Mouse (Mus musculus) ES-E14 (cell line): Measurements from ENCODE around the gene Ap2b1.

Source experiments
- MAFK ChIP-seq: IDR thresholded peaks from 2 replicates; pipeline ENCODE4 v1.6.1; 2014; ENCODE audit warnings: mild to moderate bottlenecking, low read depth, low read length, inconsistent platforms; ENCODE audit not compliant: insufficient read depth
- ZC3H11A ChIP-seq: IDR thresholded peaks from 2 replicates; pipeline ENCODE4 v1.6.1; 2012; ENCODE audit warnings: low read depth, mild to moderate bottlenecking, inconsistent platforms, low read length, borderline replicate concordance

- TF ChIP-seq MAFK: no peak
- no peak for TF ChIP-seq ZC3H11A
Observed at GRCm38 (mm10) chr11:83426964-83427363, 128.1 kb downstream of the Ap2b1 start.
